Mouse (Mus musculus) embryo, embryonic 11.5 days (tissue): ENCODE results near the gene Ehbp1l1.

ENCODE experiments used
- DNase-seq: peaks from one replicate; pipeline ENCODE4 v3.0.0-alpha.2; 2012; ENCODE audit warnings: low read depth, low spot score

Gene Ehbp1l1

GRCm38 (mm10) chr19:5725767-5726515, at the start of gene Ehbp1l1:
Gene Ehbp1l1 (minus strand): TSS chr19:5726317.
- no peak for DNase-seq

GRCm38 (mm10) chr19:5770925-5771860, 45.1 kb upstream of the Ehbp1l1 start, which contains the start of gene Scyl1:
Gene Scyl1 (minus strand): TSS chr19:5771419.
- DNase-seq, result peak; percentile 75

GRCm38 (mm10) chr19:5770311-5770710, 44.2 kb upstream of the Ehbp1l1 start:
- DNase-seq, result no peak

- DNase-seq, result no peak
Measured at GRCm38 (mm10) chr19:5767271-5767670, 41.2 kb upstream of the Ehbp1l1 start.

GRCm38 (mm10) chr19:5763163-5763562, 37.0 kb upstream of the Ehbp1l1 start:
- no peak for DNase-seq

GRCm38 (mm10) chr19:5758878-5759403, 32.8 kb upstream of the Ehbp1l1 start:
- no peak for DNase-seq

- DNase-seq, result no peak
Measured at GRCm38 (mm10) chr19:5756991-5757636, 31.0 kb upstream of the Ehbp1l1 start.

- no peak for DNase-seq
Measured at GRCm38 (mm10) chr19:5756321-5756985, 30.3 kb upstream of the Ehbp1l1 start.

- no peak for DNase-seq
Measured at GRCm38 (mm10) chr19:5751742-5752141, 25.6 kb upstream of the Ehbp1l1 start.

- no peak for DNase-seq
Measured at GRCm38 (mm10) chr19:5750951-5751350, 24.8 kb upstream of the Ehbp1l1 start.

- DNase-seq, result no peak
Measured at GRCm38 (mm10) chr19:5749476-5749875, 23.4 kb upstream of the Ehbp1l1 start.

- DNase-seq, result no peak
Measured at GRCm38 (mm10) chr19:5746907-5747363, 20.8 kb upstream of the Ehbp1l1 start.

GRCm38 (mm10) chr19:5745756-5746710, 19.9 kb upstream of the Ehbp1l1 start:
- DNase-seq, result no peak

GRCm38 (mm10) chr19:5743576-5743975, 17.5 kb upstream of the Ehbp1l1 start:
- DNase-seq, result no peak

GRCm38 (mm10) chr19:5742241-5742641, 16.1 kb upstream of the Ehbp1l1 start:
- DNase-seq, result no peak

GRCm38 (mm10) chr19:5741641-5742240, 15.6 kb upstream of the Ehbp1l1 start:
- no peak for DNase-seq

- no peak for DNase-seq
Measured at GRCm38 (mm10) chr19:5740320-5741317, 14.5 kb upstream of the Ehbp1l1 start, which contains the start of gene Ltbp3. Gene Ltbp3 (plus strand): TSS chr19:5740904.

- DNase-seq, result no peak
Measured at GRCm38 (mm10) chr19:5739446-5739845, 13.3 kb upstream of the Ehbp1l1 start.
